Mouse (Mus musculus): Measurements from ENCODE around the gene Fjx1.

The Fjx1 gene

DNA sequence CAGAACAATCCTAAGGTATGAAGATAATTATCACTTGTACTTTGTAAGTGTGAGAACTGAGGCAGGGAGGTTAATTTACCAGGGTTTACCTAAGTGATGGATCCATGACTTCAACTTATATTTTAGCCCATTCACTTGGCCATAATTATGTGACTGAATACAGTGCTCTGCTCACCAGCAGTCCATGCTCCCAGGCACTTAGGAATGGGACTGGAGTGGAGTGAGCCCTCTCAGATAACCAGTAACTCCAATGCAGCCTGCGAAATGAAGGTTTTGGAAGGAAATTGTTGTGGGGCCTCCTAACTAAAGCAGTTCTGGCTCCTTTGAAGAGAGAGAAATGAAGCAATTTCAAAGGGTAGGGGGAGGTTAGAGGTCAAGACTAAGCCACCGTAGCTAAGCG, 25.9 kb downstream of the Fjx1 start:
- DNase-seq (ENCODE audit: low read depth in 2 of 2, low spot score in 2 of 2): no peak

DNA sequence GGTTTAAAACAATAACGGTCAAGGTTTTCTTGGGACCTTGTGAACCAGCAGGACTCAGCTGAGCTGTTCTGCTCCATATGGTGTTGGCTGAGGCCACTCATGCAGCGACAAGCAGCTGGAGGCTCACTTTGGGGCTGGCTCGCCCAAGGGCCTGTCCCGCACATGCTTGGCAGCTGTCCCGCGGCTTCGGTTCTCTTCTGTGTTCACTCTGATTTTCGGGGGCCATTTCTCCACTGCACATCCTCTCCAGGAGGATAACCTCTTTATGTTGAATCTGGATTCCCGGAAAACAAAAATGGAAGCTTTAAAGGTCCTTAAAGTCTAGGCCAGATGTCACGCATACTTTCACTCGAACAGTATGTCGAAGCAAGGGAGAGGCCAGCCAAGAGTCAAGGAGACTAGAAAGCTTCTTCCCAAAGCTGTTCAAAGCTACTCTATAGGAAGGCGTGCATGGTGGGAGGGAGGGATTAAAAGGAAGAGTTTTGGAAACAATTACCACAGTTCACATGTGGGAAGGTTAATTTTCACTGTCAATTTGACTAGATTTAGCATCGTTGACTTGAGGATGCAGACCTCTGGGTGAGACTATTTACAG, 36.1 kb downstream of the Fjx1 start:
- DNase-seq (ENCODE audit: low read depth in 2 of 2, low spot score in 2 of 2): no peak

DNA sequence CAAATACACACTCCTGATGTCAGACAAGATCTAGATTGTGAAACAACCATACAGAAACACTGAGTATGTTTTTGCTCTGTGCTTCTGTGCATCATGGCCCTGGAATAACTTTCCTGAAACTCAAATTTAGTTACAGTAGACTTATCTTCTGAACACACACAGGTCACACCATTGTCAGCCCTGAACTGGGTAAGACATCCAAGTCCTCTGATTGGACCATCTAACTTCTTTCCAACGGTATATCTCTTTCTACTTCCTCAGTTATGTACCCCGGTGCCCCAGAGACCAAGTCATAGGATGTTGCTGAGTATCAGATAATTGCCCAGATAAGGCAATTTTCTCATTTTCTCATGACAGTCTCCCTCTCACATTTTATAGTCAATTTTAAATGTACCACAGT, 39.6 kb downstream of the Fjx1 start:
- no peak for DNase-seq (ENCODE audit: low read depth in 2 of 2, low spot score in 2 of 2)

DNA sequence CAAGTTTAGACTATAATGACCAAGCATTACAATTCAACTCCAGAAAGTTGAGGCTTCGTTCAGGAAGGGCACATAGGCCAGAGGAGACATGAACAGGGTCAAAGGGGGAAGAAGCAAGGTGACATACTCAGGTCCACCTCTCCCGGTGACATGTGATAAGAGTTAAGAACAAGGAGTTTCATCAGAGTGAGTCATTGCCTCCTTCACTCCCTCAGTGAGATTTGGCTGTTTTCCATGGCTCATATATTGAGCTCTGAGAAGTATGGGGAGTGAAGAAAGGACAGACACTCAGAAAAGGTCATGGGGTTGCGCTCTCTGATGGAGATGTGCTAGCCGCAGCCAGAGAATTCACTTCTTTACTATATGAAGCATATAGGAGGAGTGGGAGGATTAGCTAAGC, 41.7 kb downstream of the Fjx1 start:
- no peak for DNase-seq (ENCODE audit: low read depth in 2 of 2, low spot score in 2 of 2)

DNA sequence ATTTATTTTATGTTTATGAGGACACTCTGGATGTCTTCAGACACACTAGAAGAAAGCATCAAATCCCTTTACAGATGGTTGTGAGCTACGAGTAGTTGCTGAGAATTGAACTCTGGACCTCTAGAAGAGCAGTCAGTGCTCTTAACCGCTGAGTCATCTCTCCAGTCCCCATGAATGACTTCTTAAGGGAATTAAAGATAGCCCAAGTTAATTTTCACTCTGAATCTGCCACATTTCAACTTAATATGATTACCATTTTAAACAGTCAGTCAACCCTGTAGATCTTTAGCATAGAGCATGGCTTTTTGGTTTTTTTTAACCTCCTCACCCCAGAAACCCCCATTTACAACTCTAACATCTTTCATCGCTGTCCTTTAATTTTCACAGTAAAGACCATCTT, 42.6 kb downstream of the Fjx1 start:
- no peak for DNase-seq (ENCODE audit: low read depth in 2 of 2, low spot score in 2 of 2)

DNA sequence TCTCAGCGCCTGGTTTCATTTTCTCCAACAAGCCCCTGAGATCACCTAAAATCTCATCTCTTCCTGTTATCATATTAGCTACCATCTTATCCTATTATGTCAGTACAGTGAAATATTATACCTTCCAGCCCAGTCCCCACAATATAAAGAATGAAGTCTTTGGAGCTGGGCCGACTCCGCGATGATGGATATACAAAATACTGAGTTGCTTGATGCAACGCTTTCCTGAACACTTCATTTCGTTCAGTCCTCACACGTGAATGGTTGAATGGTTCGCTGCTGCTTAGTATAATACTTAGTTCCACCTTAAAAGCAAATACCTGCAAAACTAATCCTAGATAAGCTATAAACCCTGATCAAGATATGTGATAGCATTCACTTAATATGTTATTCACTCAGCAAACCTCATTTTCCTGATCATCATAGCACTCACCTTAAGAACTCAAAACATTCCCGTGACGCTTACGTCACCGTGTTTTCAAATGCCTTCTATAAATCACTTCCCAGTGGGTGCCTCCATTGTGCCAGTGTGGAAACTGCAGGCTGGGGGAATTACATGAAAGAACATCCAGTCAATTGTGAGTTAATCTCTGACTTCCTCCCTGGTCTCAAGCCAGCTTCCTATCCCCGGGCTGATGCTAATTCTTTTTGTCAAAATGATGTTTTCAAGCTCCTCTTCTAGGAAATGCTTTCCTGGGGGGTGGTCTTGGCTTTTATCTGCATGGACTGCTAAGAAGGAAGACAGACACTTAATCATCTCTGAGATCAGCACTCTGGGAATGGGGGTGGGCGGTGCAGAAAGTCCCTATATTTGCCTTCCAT, 44.7 kb downstream of the Fjx1 start, which contains the start of gene Trim44:
TSS of gene Trim44 (minus strand) at position 466 of the 822 bp plus-strand sequence.
- no peak for DNase-seq (ENCODE audit: low read depth in 2 of 2, low spot score in 2 of 2)

DNA sequence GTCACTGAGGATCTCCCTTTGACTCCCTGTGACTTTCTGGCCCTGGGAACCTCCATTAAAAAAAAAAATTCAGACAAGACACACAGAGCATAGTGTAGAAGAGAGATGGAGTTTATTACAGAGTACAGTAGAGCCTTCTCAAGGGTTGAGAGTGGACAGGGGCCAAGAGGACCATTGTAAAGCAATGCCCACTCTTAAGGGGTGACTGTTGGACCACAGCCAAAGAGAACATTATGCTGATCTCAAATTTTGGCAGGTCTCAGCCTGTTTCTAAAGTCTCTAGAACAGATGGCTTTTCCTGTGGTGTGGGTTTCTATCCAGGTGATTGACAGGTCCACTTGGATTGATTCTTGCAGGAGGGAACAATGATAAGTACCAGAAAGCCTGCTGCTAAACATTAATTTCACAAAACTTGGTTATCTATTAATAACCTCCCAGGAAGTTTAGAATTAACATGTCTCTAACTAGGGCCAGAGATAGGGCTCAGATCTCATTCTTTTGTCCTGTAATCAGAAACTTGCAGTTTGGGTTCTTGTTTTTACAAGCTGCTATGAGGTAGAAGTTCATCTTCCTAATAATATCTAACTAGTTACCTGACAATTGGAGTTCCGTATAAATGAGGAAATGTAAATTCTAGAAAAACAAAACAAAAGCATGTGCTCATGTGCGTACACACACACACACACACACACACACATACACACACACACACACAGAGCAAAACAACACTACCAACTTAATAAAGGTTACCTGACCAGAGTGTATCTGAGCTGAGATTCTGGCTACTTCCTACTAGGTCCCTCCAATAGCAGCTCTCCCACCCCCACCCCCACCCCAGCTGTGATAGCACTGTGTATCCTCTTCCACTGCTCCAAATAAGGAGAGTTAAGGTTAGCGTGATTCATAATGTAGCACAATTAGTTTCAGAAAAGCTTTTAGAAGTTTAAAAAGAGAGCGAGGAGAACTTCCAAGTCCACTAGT, 45.7 kb downstream of the Fjx1 start:
- DNase-seq (ENCODE audit: low read depth in 2 of 2, low spot score in 2 of 2): no peak

DNA sequence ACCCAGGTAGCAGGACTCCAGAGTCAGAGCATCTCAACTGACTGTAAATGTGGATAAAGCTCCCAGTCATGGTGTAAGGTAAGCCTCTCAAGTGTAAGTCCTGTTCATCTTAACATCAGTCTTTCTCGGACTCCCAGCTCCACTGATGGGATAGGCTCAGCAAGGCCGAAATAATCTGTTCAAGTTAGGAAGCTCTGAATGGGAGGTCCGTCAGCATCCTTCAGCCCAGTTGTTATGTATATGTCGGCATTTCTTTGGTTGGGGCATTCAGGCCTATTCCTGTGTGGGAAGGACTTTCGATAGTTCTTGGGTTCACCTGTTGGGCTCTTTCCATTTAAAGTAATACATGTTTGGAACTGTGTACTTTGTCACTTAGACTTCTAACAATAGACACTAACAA, 48.3 kb downstream of the Fjx1 start:
- DNase-seq (ENCODE audit: low read depth in 2 of 2, low spot score in 2 of 2): no peak

DNA sequence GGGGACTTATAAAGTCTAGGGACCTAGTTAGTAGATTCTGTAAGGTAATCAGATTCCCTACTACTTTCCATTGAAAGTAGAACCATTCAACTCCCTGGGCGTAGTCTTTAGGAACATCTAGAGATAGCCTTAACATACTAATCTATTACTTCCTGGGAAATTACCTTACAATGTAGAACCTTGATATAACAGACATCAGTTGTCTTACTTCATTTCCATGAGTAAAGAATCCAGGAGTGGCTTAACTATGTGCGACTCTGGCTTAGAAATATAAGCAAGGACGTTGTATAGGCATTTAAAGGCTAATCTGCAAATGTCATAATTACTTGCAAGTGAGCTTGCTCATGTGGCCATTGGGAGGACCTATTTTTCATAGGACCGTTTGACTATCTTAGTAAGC, 49.0 kb downstream of the Fjx1 start:
- no peak for DNase-seq (ENCODE audit: low read depth in 2 of 2, low spot score in 2 of 2)

DNA sequence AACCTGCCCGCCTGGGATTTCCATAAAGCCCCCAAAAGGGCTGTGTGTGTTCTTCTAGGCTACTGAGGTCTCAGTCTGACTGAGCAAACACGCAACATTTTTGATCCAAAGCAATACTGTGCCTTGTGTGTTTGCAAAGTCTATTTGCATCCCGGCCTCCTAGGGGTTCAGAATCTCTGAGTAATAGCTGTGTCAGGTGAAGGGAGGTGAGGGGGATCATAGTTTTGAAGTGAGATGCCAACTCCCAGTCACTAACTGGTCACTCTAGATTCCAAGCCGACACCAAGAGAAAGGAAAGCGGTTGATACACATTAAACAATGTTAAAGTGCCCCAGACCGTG, 51.0 kb downstream of the Fjx1 start:
- no peak for DNase-seq (ENCODE audit: low read depth in 2 of 2, low spot score in 2 of 2)

DNA sequence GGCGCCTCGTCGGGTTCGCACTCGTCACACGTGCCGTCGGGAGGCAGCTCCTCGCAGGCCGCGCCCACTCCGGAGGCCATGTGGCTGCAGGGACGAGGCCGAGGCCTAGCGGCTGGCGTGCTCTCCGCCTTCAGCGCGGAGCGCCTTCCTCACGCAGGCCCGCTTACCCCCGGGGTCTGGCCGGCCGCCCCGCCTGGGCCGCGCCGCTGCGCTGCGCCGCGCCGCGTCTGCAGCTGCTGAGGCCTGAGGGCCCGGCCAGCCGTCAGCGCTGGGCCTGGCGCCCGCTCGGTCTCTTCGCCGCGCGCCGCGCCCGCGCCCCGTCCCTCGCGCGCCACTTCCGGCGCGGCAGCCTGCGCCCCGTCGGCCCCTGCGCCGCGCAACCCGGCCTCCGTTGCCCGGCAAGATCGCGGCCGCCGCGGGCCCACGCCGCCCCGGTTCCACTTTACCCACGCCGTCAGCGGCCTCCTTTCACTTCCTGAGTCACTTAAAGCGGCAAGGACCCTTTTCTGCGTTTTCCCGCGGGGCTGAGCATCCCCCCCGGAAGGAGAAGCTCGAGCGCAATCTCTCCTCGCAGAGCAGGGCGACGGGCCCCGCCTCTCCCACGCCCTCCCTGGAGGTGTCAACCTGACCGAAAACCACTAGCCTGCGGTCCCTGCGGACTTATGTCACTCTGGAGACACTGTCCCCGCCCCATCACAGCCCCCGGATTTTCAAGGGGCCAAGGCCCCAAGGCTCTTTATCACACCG, 51.5 kb downstream of the Fjx1 start:
- peak; percentile 71 to 76 for DNase-seq (ENCODE audit: low read depth in 2 of 2, low spot score in 2 of 2)

DNA sequence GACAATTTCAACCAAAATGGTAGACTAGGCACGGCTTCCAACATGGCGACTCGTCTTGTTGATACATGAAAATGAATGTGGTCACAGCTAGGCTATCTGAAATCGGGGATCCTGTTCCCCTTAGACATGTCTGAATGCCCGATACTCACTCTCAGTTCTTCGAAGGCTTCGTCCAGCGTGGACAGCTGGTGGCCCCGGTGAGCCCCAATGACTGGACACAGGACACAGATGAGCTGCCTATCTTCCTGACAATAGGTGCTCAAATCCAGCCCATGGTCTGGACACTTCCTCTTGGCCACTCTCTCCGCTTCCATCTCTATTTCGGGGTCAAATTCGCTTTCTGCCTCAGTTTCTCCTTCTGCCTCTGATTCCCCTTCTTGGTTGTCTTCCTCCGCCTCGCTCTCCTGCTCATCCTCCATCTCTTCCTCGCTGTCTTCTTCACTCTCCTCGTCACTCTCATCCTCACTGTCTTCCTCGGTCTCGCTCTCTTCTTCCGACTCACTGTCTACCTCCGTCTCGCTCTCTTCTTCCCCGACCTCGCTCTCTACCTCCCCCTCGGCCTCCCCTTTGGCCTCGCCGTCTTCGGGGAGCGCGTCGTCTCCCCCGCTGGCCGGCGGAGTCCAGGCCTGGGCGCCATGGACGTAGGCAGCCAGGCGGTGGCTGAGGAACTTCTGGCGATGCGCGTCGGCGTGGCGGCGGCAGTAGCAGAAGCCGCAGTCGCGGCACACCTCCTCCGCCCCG, 52.3 kb downstream of the Fjx1 start:
- DNase-seq (ENCODE audit: low read depth in 2 of 2, low spot score in 2 of 2): no peak

Measured in CD8-positive naive resting alpha-beta T cell, adult 2 months (primary cell).